ENCODE assay signal across 8 mouse cellular contexts in genomic region chr14:16366986-16367385, GRCm38 (mm10). TPM values are rescaled to one million over a fixed set of nuclear protein-coding genes. Genes with fewer than 3 reads are reported as not detected.
DNase-seq lines count a peak whose midpoint lies in the region; ATAC-seq and TF ChIP-seq lines count a peak whose summit lies in the region.

No protein-coding gene starts in this region.

- intact Hi-C loops in gastrocnemius, postnatal 14 days (cut with DNase I; ENCODE audit: low total_unique reads) = loop anchor here (10.0 kb wide), 1 partner anchor 122 kb away; the partner anchor contains the start of genes Ngly1 and Oxsm

- no peak for ATAC-seq in kidney, postnatal 0 days (replicated peaks; ENCODE audit: low FRiP score, low read depth)
- ATAC-seq in hindbrain, embryonic 15.5 days (ENCODE audit: low FRiP score, low read depth) = no peak
- ATAC-seq in midbrain, embryonic 15.5 days (replicated peaks) = no peak

- no peaks in the 10 kb centered on the region for H3K27me3 ChIP-seq in kidney, postnatal 0 days (ENCODE audit: insufficient read depth, low read length)
- H3K27me3 ChIP-seq in embryonic facial prominence, embryonic 10.5 days (replicated peaks; ENCODE audit: low read depth, poor library complexity, severe bottlenecking) = no peaks in the 10 kb centered on the region
- no peaks in the 10 kb centered on the region for H3K27me3 ChIP-seq in hindbrain, embryonic 15.5 days
- H3K27me3 ChIP-seq in midbrain, embryonic 15.5 days (replicated peaks) = no peaks in the 10 kb centered on the region

- no peak for TF ChIP-seq CTCF in kidney, postnatal 0 days (IDR thresholded peaks at IDR 0.05; ENCODE audit: low read depth)

- H3K9me3 ChIP-seq in kidney, postnatal 0 days (replicated peaks; ENCODE audit: low read length) = no peaks in the 10 kb centered on the region
- no peaks in the 10 kb centered on the region for H3K9me3 ChIP-seq in embryonic facial prominence, embryonic 10.5 days
- H3K9me3 ChIP-seq in hindbrain, embryonic 15.5 days = no peaks in the 10 kb centered on the region
- no peaks in the 10 kb centered on the region for H3K9me3 ChIP-seq in midbrain, embryonic 15.5 days

- peak overlapping the region; percentile 99; the same call in 1 of the 2 replicates for H3K9ac ChIP-seq in kidney, postnatal 0 days (ENCODE audit: low read depth, low read length)
- H3K9ac ChIP-seq in hindbrain, embryonic 15.5 days = peak overlapping the region; percentile 96; the same call in 1 of the 2 replicates
- peak overlapping the region; percentile 6; the same call in 1 of the 2 replicates for H3K9ac ChIP-seq in midbrain, embryonic 15.5 days

- 25% methylated on average over 2 of the region's 2 CpGs for WGBS in kidney, postnatal 0 days
- 53% methylated on average over 2 of the region's 2 CpGs for WGBS in embryonic facial prominence, embryonic 10.5 days
- 37% methylated on average over 2 of the region's 2 CpGs for WGBS in hindbrain, embryonic 15.5 days
- WGBS in midbrain, embryonic 15.5 days = 31% methylated on average over 2 of the region's 2 CpGs

- no peak overlapping the region for H3K27ac ChIP-seq in kidney, postnatal 0 days
- no peak overlapping the region for H3K27ac ChIP-seq in embryonic facial prominence, embryonic 10.5 days (replicated peaks)
- H3K27ac ChIP-seq in hindbrain, embryonic 15.5 days (replicated peaks) = no peak overlapping the region
- H3K27ac ChIP-seq in midbrain, embryonic 15.5 days = no peak overlapping the region

- H3K4me1 ChIP-seq in kidney, postnatal 0 days (replicated peaks; ENCODE audit: insufficient read depth, low read length) = peaks cover 5% of the 10 kb centered on the region; the same call in 1 of the 2 replicates
- peaks cover 16% of the 10 kb centered on the region for H3K4me1 ChIP-seq in embryonic facial prominence, embryonic 10.5 days
- H3K4me1 ChIP-seq in hindbrain, embryonic 15.5 days (replicated peaks) = peaks cover 32% of the 10 kb centered on the region
- H3K4me1 ChIP-seq in midbrain, embryonic 15.5 days = peaks cover 35% of the 10 kb centered on the region

- H3K36me3 ChIP-seq in kidney, postnatal 0 days (ENCODE audit: insufficient read depth, low read length) = no peaks in the 10 kb centered on the region
- H3K36me3 ChIP-seq in embryonic facial prominence, embryonic 10.5 days (replicated peaks) = peaks cover 22% of the 10 kb centered on the region
- no peaks in the 10 kb centered on the region for H3K36me3 ChIP-seq in hindbrain, embryonic 15.5 days
- H3K36me3 ChIP-seq in midbrain, embryonic 15.5 days (replicated peaks) = no peaks in the 10 kb centered on the region

- H3K4me3 ChIP-seq in kidney, postnatal 0 days (replicated peaks; ENCODE audit: low read depth, low read length) = peak overlapping the region; percentile 85
- peak overlapping the region; percentile 93 for H3K4me3 ChIP-seq in embryonic facial prominence, embryonic 10.5 days
- peak overlapping the region; percentile 80 for H3K4me3 ChIP-seq in hindbrain, embryonic 15.5 days
- H3K4me3 ChIP-seq in midbrain, embryonic 15.5 days = peak overlapping the region; percentile 81

- H3K4me2 ChIP-seq in kidney, postnatal 0 days (ENCODE audit: low read length) = peak overlapping the region; percentile 92
- peak overlapping the region; percentile 78 for H3K4me2 ChIP-seq in hindbrain, embryonic 15.5 days
- H3K4me2 ChIP-seq in midbrain, embryonic 15.5 days = peak overlapping the region; percentile 72

- no peak for DNase-seq in kidney, postnatal 0 days (ENCODE audit: low spot score)
- no peak for DNase-seq in kidney, adult 9 months
- no peak for DNase-seq in embryonic facial prominence, embryonic 10.5 days (ENCODE audit: low spot score)
- no peak for DNase-seq in cerebellum, adult 9-10 months
- no peak for DNase-seq in spleen, adult 12 weeks (ENCODE audit: low spot score)
- no peak for DNase-seq in gastrocnemius, postnatal 14 days

RNA-seq across cellular contexts. Expression of gene Top2b, which starts 2.0 kb away (rescaled TPM):
- polyA plus RNA-seq in kidney, postnatal 0 days (2015; fragmentation: Nextera tagmentation; extraction: Ambion mirVana) = 41.4 and 42.3 TPM in 2 replicates
- 75.5 and 79.2 TPM in 2 replicates for polyA plus RNA-seq in embryonic facial prominence, embryonic 10.5 days (2016; fragmentation: Nextera tagmentation; extraction: Ambion mirVana)
- polyA plus RNA-seq in hindbrain, embryonic 15.5 days (2015; fragmentation: Nextera tagmentation; extraction: Ambion mirVana) = 73.4 and 83.8 TPM in 2 replicates
- polyA plus RNA-seq in midbrain, embryonic 15.5 days (2015; fragmentation: Nextera tagmentation; extraction: Ambion mirVana) = 86.1 and 95.8 TPM in 2 replicates
- 10 to 100 TPM; 38.9 to 50.6 TPM for total RNA-seq in gastrocnemius, postnatal 14 days (2021)

Comparison
In these comparisons a context has a peak if more than half of its experiments do, and no peak if none do; other contexts are left out.
1. H3K9ac ChIP-seq: peak in every context shown above with its lines; median percentile 99 in kidney, postnatal 0 days; 96 in hindbrain, embryonic 15.5 days; 6 in midbrain, embryonic 15.5 days.